Mouse (Mus musculus): ENCODE data around the gene Tescl.

Tescl gene

DNA sequence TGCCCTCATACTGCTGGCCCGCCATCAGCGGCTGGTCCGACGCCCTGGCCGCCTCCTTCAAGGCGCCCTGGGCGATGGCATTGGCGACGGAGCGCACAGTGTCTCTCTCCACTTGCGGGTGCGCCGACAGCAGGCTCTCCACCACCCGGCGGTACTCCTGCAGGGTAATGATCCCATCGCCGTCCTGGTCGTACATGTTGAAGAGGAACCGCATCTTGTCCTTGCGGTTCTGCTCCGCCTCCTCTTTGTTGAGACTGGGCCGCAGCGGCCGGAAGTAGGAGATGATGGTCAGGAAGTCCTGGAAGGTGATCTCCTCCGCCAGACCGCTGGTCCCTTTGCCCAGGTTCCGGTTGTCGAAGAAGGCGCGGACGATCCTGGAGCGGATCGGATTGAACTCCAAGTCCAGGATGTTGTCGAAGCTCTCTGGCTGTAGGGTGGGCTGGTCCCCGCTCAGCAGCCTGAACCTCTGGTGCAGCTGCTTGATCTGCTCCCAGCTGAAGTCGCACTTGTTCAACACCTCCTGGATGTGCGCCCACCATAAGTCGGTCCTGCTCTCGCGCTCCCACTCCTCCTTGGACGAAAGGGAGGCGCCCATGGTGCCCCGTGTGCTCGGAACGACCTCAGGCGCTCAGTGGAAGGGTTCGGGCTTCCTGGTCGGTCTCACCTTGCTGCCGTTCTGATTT lies at the start of gene Tescl:
Tescl (minus strand) TSS at position 633 of the 683 bp plus-strand sequence.
- no peak for DNase-seq (ENCODE audit: low spot score in 2 of 2)

DNA sequence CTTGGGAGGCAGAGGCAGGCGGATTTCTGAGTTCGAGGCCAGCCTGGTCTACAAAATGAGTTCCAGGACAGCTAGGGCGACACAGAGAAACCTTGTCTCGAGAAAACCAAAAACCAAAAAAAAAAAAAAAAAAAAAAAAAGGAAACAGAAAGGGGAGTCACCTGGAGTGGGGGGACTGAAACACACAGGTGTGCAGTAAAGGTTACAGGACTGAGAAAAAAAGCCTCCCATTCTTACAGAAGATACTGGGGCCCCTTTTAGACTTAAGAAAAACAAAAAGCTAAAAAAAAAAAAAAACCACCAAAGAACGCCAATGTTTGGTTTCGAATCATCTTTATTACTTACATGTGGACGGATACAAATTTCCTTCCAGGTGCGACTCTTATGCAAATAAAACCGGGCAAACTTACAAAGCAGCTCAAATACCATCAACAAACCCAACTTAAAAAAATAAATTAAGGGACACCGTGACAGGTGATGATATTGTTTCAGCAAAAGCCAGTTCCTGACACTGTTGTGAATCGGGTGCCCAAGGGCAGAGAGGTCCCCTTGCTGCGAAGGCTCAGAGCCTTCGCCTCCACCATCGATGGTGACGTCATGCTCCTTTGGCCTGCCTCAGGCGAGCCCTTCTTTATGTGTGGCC lies 49.1 kb upstream of the Tescl start:
- DNase-seq (ENCODE audit: low spot score in 2 of 2): no peak

DNA sequence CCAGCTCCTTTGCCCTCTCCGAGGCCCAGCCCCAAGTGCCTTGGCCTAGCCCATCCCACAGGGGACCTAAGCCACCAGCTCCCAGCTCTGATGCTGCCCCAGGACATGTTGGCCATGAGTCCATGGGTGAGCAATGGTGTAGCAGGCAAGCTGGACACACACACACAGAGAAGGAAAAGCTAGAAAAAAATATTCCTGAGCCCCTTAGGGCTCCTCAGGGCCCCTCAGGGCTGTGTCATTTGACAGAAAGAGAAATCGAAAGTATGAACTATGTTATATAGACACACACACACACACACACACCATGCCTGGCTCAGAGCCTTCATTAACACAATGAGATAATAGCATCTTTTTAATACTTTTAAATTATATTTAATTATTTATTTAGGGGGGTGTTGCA lies 46.6 kb upstream of the Tescl start:
- DNase-seq (ENCODE audit: low spot score in 2 of 2): no peak

DNA sequence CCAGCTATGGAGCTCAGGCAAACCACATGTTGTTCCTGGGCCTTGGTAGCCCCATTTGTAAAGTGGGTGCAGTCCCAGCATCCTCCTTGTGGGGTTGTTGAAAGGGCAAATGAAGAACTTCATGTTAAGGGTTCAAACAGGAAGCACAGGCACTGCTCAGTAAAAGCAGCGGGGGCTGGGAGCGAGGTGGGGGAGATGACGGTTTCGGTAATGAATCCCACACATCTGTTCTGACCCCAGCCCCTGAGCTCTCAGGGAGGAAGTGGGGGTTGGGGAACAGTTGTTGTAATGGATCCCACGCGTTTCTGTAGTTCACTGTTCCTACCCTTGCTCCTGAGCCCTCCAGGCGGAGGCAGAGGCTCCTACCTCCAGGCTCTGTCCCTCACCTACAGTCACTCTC lies 46.2 kb upstream of the Tescl start:
- DNase-seq (ENCODE audit: low spot score in 2 of 2): no peak

DNA sequence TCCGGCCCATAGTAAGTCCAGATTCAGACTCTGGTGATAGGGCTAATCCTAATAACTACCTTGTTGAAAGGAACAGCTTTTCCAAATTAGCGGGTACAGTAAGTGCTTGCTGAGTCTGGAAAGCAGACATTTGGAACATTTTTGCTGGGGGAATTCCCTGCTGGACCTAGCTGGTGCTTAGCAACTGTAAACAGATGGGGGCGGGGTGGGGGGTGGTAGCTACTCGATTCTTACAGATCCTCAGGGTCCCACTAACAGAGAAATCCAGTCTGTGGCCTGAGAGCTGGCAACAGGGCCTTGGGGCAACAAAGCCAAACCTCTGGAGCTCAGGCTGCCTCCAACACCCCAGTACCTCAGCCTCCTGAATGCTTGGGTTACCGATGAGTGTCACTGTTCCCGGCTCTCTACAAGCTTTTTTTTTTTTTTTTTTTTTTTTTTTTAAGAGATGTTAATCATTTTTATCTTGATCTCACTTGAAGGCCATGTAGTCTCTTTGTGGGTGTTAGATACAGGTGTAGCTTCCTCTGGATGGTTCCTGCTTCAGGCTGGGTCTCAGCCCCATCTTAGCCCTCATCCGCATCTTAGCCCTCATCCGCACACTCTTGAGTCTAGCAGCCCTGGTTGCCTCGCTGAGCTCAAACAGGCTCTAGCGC lies 44.4 kb upstream of the Tescl start:
- DNase-seq (ENCODE audit: low spot score in 2 of 2): no peak

DNA sequence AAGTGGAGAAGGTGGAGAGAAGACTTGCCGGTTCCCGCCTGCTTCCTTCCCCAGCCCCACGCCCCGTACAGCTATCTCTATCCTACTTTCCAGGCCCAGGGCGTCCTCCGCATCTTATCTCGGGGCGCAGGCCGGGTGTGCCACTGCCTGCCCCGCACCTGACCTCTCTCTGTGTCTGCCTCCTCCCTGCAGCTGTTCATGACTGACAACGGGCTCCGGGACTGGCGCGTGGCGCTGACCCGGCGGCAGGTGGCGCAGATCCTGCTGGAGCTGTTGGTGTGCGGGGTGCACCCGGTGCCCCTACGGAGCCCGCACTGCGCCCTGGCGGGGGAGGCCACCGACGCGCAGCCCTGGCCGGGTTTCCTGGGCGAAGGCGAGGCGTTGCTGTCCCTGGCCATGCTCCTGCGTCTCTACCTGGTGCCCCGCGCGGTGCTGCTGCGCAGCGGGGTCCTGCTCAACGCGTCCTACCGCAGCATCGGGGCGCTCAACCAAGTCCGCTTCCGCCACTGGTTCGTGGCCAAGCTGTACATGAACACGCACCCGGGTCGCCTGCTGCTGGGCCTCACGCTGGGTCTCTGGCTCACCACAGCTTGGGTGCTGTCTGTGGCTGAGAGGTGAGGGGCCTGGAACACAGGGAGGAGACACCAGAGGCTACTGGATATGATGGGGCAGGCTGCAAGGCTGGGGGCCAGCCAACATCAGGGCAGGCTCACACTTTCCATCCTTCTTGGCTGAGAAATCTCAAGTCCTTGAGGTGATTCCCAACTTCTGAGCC lies 43.5 kb upstream of the Tescl start:
- DNase-seq (ENCODE audit: low spot score in 2 of 2): no peak

DNA sequence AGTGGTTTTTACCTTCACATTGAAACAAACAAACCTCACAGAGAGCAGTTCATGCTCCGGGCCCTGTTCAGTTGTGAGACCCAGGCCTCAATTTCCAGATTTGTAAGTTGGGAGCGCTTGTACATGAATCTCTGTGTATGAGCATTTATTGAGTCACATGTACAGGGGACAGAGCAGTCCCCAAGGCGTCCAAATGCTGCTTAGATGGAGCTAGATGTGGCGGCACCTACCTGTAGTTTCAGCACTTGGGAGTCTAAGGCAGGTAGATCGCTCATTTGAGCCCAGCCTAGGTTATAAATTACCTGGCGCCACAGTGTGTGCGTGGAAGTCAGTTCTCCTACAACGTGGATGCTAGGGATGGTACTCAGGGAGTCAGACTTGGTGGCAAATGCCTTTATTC lies 42.7 kb upstream of the Tescl start:
- no peak for DNase-seq (ENCODE audit: low spot score in 2 of 2)

DNA sequence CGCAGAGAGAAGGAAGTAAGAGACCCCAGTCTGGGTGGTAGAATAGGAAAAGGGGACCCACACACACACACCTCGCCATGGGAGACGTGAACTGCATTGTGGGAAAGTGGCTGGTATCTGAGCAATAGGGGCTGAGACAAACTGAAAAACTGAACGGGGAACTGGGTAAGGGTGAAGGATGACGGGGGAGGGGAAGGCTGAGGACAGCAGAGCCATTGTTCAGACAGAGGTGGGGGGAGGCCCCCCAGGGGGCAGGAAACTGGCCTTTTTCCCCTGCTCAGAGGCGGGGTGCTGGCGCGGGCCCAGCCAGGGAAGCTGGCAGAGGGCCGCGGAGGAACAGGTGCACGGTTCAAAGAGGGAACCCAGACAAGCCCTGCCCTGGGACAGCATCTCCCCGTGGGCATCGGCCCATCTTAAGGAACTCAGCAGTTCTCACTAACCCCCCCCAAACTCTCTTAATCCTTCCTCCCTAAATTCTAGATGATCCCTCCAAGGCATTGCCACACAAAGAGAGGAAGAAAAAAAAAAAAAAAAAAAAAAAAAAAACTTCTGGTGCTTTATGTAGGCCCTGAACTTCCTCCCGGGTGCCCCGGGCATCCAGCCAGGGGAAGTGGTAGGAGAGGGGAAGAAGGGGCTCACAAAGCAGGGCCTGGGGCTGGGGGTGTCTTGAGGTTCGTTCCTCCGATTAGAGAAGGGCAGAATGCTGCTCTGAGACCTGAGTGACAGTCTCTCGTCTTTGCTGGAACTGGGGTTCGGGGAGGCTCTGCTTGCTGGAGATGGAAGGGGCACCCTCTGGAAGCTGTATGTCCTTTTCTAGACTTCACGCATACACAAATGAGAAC lies 40.0 kb upstream of the Tescl start:
- no peak for DNase-seq (ENCODE audit: low spot score in 2 of 2)

DNA sequence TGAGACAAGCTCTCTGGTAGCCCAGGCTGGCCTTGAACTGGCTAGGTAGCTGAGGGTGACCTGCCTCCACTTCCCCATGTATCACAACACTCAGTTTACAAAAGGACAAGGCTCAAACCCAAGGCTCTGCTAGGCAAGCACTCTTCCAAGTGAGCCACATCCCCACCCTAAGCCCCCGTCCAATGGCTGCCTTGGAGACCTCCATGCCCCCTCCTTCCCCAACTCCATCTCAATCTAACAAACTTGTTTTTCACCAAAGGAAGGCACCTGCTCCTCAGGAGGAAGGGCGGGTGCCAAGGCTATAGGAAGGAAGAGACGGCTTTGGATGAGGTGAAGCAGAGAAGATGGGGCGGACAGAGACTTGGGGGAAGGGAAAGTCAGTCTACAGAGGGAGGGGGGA lies 39.0 kb upstream of the Tescl start:
- DNase-seq (ENCODE audit: low spot score in 2 of 2): no peak

DNA sequence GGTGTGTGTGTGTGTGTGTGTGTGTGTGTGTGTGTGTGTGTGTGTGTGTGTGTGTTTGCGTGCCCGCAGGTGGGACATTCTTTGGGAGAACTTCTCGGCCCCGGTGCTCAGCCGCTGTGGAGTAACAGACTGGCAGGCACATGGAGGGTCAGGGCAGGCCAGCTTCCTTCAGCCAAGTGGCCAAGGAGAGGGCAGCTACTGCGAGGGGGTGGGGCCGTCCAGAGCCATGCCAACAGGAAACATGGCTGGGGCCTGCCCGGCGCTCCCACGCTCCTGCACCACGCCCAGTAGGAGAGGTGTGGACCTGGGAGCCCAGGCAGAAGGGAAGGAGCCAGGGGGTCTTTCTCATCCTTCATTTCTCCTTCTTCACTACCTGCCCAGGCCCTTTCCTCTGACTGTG lies 38.6 kb upstream of the Tescl start:
- DNase-seq (ENCODE audit: low spot score in 2 of 2): no peak

DNA sequence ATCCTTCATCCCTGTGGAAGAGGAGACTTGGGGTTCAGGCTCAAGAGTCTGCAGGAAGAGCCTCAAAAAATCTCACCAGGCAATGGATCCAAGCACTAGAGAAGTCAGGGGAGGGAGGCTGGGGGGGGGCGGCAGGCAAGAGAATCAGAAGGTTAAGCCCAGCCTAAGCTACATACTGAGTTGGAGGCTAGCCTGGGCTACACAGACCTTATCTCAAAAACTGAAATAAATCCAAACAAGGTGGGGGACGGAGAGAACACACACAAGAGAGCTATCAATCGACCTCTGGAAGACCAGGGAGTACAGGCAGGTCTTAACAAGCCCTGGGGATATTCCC lies 38.0 kb upstream of the Tescl start:
- DNase-seq (ENCODE audit: low spot score in 2 of 2): no peak

DNA sequence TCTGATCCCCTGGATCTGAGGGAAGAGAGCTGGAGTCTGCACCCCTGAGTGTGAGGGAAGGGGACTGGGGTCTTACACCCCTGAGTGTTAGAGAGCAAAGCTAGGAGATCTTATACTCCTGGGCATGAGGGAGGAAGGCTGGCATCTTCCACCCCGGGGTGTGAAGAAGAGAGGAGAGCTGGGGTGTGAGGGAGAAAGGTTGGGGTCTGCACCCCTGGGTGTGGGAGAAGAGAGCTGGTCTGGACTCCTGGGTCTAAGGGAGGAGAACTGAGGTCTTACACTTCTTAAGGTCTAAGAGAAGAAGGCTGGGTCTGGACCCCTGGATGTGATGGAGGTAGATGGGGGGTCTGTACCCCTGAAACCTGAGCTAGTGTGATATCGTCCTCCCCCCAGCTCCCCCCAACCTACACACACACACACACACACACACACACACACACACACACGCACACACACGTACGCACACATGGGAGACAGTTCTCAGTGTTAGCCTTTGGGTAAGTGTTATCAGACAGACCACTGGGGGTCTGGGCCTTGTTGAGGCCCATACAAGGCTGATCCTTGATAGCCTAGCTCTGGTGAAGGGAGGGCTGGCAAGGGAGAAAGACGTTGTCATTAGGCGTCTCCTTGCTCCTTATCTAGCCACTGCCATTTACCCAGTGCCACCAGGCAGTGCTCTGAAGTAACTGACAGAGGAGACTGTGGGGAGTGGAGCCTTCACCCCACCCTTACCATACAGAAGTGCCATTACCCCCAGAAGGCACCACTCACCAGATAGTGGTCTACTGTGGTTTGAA lies 37.5 kb upstream of the Tescl start:
- DNase-seq (ENCODE audit: low spot score in 2 of 2): no peak

DNA sequence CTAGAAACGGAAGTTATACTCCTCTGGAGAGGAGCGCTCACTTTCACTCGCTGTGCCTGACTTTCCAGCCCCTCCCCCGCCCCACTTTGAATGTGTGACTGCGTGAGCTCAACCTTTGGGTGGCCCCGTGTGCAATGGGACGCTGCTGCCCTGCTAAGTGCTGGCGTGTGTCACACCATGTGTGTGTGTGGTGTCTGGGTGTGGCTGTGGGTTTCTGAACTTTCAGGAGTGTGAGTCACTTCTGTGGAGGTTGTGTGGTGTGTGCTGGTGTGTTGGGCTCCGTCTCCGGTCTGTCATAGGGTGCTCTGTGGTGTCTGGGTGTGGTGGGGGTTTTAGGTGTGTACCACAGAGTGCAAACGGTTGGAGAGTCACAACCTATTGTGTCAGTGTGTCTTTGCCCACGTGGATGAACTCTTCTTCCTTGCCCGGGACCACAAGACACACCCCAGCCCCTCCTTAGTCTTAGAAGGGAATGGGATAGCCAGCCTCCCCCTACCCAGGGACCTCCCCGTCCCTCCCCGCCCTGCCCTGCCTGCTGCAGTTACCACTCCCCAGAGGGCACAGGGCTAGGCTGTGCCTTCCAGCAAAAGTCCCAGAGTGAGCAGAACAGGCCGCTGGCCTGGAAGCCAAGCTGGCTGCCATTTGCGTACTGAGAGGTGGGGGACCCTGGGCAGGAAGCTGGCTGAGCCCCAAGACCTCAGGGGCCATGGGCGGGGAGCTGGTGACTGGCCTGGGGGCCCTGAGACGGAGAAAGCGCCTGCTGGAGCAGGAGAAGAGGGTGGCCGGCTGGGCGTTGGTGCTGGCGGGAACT lies 36.2 kb upstream of the Tescl start, which contains the start of gene Kcnn4:
Kcnn4 (plus strand) TSS at position 533 of the 811 bp plus-strand sequence.
- DNase-seq (ENCODE audit: low spot score in 2 of 2): no peak

DNA sequence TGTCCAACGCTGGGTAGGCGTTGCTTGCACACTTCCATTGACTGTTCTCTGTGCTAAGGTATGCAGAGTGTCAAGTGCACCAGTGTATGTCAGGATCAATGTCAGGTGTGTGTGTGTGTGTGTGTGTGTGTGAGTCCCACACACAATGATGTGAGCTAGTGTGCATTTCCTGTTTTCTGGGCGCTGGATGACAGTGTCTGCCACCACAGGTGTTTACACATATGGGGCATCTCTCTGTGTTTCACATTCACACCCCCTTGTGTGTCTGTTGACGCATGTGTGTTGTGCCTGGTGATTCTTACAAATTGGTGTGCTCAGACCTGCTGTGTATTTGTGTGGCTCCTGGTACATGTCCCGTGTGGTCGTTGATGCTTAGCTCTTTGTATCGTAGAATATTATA lies 35.2 kb upstream of the Tescl start:
- no peak for DNase-seq (ENCODE audit: low spot score in 2 of 2)

DNA sequence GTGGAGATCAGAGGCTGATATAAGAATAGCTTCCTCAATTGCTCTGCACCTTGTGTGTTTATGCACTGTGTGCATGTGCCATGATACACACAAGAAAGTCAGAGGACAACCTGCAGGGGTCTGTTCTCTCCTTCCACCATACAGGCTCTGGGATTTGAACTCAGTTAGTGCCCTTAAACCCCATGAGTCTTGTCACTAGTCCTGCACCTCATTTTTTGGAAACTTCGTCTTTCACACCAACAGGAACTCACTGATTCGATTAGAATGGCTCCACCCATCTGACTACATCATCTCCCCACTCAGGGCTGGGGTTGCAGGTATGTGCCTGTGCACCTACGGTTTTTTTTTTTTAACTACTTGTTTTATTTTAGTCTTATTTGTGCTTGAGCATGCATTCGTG lies 34.5 kb upstream of the Tescl start:
- no peak for DNase-seq (ENCODE audit: low spot score in 2 of 2)

DNA sequence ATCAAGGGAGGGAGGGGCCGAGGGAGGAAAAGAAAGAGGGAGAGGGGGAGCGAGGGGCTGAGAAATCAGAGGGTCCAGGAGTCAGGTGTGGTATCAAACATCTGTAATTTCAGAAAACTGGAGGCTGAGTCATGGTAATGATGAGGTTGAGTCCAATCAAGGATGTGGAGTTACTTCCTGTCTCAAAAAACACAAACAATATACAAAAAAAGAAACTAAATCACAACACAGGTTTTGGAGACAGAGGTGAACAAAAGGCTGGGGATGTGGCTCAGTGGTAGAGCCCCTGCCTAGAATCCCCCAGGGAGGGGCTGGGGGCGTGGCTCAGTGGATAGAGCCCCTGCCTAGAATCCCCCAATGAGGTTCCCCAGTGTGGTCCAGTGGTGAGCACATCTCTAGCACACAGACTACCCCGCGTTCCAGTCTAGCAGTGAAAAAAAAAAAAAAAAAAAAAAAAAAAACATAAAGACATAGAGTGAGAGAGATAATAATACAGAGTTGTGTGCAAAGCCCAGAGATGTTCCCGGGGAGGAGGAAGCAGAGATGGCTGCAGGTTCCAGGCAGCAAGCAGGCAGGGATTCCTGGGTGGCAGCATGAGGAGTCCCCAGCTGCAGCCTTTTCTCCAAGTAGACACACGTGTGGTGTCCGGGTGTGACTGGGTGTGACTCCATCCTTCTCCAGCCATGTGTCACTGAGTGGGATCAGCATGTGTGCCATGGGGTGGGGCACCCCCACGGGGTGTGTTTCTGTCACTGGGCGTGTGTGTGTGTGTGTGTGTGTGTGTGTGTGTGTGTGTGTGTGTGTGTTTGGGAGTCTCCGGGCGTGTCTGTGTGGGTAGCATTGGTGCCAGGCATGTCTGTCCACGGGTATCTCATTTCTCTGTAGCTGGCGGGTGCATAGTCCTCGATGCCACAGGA lies 33.2 kb upstream of the Tescl start:
- DNase-seq (ENCODE audit: low spot score in 2 of 2): no peak

DNA sequence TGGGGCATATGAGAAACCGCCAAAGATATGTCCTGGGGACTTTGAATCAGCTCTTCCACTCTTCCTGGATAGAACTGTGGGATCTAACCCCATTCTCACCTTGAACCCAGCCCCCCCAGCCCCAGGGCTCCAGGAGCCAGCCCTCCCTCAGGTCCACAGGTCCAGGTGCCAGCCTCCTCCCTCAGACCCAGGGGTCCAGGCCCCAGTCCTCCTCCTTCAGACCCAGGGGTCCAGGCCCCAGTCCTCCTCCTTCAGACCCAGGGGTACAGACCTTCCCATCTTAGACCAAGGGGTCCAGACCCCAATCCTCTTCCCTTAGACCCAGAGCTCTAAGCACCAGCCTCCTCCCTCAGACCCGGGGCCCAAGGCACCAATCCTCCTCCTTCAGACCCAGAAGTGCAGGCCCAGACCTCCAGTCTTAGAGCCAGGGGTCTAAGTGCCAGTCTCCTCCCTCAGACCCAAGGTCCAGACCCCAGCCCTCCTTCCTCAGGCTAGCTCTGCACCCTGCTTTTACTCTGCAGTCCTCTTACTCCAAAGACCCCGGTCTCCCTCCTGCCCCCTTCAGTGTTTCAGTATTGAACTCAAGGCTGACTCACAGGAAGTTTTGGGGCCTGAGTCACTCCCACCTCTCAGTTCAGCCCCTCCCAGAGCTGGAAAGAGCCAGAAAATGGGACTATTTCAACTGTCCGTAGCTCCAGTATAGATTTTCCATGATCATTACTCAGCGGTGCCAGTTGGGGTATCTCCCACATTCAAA lies 31.7 kb upstream of the Tescl start:
- DNase-seq (ENCODE audit: low spot score in 2 of 2): no peak

DNA sequence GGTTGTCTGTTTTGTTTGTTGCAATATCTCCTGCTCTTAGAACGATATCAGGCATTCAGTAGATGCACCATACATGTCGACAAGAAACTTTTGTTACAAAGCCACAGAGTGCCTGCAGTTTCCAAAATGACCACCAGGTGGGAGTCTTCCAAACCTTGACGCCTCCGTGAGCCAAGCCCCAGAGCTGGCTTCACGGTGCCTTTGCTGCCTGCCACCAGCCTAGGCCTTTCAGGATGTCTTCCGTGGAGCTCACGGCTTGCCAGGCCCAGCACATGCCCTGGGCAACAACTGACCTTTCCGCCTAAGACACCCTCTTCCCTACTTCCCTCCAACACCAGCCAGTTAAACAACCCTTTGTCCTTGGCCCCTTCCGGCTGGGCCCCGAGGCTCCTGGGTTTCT lies 31.1 kb upstream of the Tescl start:
- peak; percentile 89 to 91 for DNase-seq (ENCODE audit: low spot score in 2 of 2)
